In genomic region chr9:75072361-75072760, GRCm38 (mm10) we compare ENCODE assay signal across 9 mouse cellular contexts. TPM values are rescaled to one million over a fixed set of nuclear protein-coding genes. Genes with fewer than 3 reads are reported as not detected.
DNase-seq lines count a peak whose midpoint lies in the region; ATAC-seq and TF ChIP-seq lines count a peak whose summit lies in the region.
"Had no signal": no experiment of that assay in that cellular context is flagged by ENCODE, and none has a peak within 500 bp of the region (broad histone marks: within the 10 kb centered on the region; RNA-seq: fewer than 3 reads in every experiment).

No protein-coding gene starts in this region.

- intact Hi-C loops in heart, postnatal 10 days (cut with DNase I) = no loop called here
- intact Hi-C loops in left cerebral cortex, postnatal 25 days (cut with DNase I) = loop anchor here (5.0 kb wide), 2 partner anchors 60 to 190 kb away; no protein-coding TSS in a partner anchor

- 29% methylated on average over 3 of the region's 3 CpGs for WGBS in heart, embryonic 15.5 days
- WGBS in hindbrain, embryonic 12.5 days = 14% methylated on average over 3 of the region's 3 CpGs
- WGBS in midbrain, embryonic 11.5 days = 17% methylated on average over 3 of the region's 3 CpGs

- H3K4me3 ChIP-seq in heart, embryonic 15.5 days = peak overlapping the region; percentile 98
- H3K4me3 ChIP-seq in bone marrow macrophage, adult 2 months (ENCODE audit: insufficient read depth, low read length) = peak overlapping the region; percentile 85
- H3K4me3 ChIP-seq in hindbrain, embryonic 12.5 days = peak overlapping the region; percentile 86
- H3K4me3 ChIP-seq in midbrain, embryonic 11.5 days (ENCODE audit: low read depth, low read length) = peak overlapping the region; percentile 73

- H3K4me2 ChIP-seq in heart, embryonic 15.5 days = peak overlapping the region; percentile 97
- peak overlapping the region; percentile 72 for H3K4me2 ChIP-seq in hindbrain, embryonic 12.5 days (replicated peaks)
- H3K4me2 ChIP-seq in midbrain, embryonic 11.5 days = peak overlapping the region; percentile 77

- TF ChIP-seq CTCF in bone marrow macrophage, adult 2 months (IDR thresholded peaks at IDR 0.05; ENCODE audit: low read depth, low read length) = no peak

- H3K4me1 ChIP-seq in heart, embryonic 15.5 days (replicated peaks) = peaks cover 8% of the 10 kb centered on the region
- peaks cover 27% of the 10 kb centered on the region for H3K4me1 ChIP-seq in bone marrow macrophage, adult 2 months (ENCODE audit: control insufficient read depth, insufficient read depth, low read length)
- peaks cover 15% of the 10 kb centered on the region for H3K4me1 ChIP-seq in hindbrain, embryonic 12.5 days
- peaks cover 5% of the 10 kb centered on the region for H3K4me1 ChIP-seq in midbrain, embryonic 11.5 days (ENCODE audit: control insufficient read depth, insufficient read depth, low read length)

- no peak overlapping the region for H3K9ac ChIP-seq in heart, embryonic 15.5 days
- H3K9ac ChIP-seq in hindbrain, embryonic 12.5 days = peak overlapping the region; percentile 92
- H3K9ac ChIP-seq in midbrain, embryonic 11.5 days (ENCODE audit: low read length) = peak overlapping the region; percentile 92

- H3K36me3 ChIP-seq in heart, embryonic 15.5 days = no peaks in the 10 kb centered on the region
- no peaks in the 10 kb centered on the region for H3K36me3 ChIP-seq in hindbrain, embryonic 12.5 days
- H3K36me3 ChIP-seq in midbrain, embryonic 11.5 days (ENCODE audit: control insufficient read depth, insufficient read depth, low read length) = no peaks in the 10 kb centered on the region

- H3K9me3 ChIP-seq in heart, embryonic 15.5 days (replicated peaks) = no peaks in the 10 kb centered on the region
- H3K9me3 ChIP-seq in hindbrain, embryonic 12.5 days (replicated peaks) = no peaks in the 10 kb centered on the region
- no peaks in the 10 kb centered on the region for H3K9me3 ChIP-seq in midbrain, embryonic 11.5 days (ENCODE audit: control insufficient read depth, low read length)

- ATAC-seq in heart, embryonic 15.5 days (replicated peaks; ENCODE audit: insufficient number of reproducible peaks, insufficient read depth, low FRiP score, low read depth) = no peak
- ATAC-seq in hindbrain, embryonic 12.5 days (ENCODE audit: low FRiP score) = no peak
- ATAC-seq in midbrain, embryonic 11.5 days (ENCODE audit: low FRiP score) = no peak

- TF ChIP-seq POLR2A in bone marrow macrophage, adult 2 months (IDR thresholded peaks at IDR 0.05; ENCODE audit: borderline replicate concordance, low read depth, low read length) = no peak

- H3K27ac ChIP-seq in heart, embryonic 15.5 days = no peak overlapping the region
- H3K27ac ChIP-seq in bone marrow macrophage, adult 2 months (ENCODE audit: insufficient read depth, low read depth, low read length) = peak overlapping the region; percentile 94
- no peak overlapping the region for H3K27ac ChIP-seq in hindbrain, embryonic 12.5 days
- H3K27ac ChIP-seq in midbrain, embryonic 11.5 days (ENCODE audit: low read depth, low read length) = no peak overlapping the region

- no peak for DNase-seq in heart, postnatal 10 days
- DNase-seq in midbrain, embryonic 11.5 days (ENCODE audit: low spot score, missing footprints) = peak; percentile 90
- no peak for DNase-seq in gastrocnemius, postnatal 10 days
- DNase-seq in ovary, postnatal 36 days (ENCODE audit: low spot score) = no peak
- DNase-seq in left cerebral cortex, postnatal 25 days (ENCODE audit: low spot score in 2 of 2) = no peak
- DNase-seq: thymus, postnatal 4 days had no signal

- no peaks in the 10 kb centered on the region for H3K27me3 ChIP-seq in heart, embryonic 15.5 days
- no peaks in the 10 kb centered on the region for H3K27me3 ChIP-seq in hindbrain, embryonic 12.5 days
- H3K27me3 ChIP-seq in midbrain, embryonic 11.5 days (ENCODE audit: control insufficient read depth, insufficient read depth, low read length) = no peaks in the 10 kb centered on the region

RNA-seq across cellular contexts. Expression of gene Myo5a, which starts 1.5 kb away (rescaled TPM):
- 6.4 and 10.4 TPM in 2 replicates for polyA plus RNA-seq in heart, embryonic 15.5 days (2015; fragmentation: Nextera tagmentation; extraction: Ambion mirVana)
- 10 to 100 TPM; 18.1 to 18.4 TPM for total RNA-seq in heart, postnatal 10 days (2021)
- 230 and 234 TPM in 2 replicates for polyA plus RNA-seq in bone marrow macrophage, adult 2 months (2012; ENCODE audit: insufficient read depth, insufficient read length, missing spikeins)
- 40.9 and 44.5 TPM in 2 replicates for polyA plus RNA-seq in hindbrain, embryonic 12.5 days (2016; fragmentation: Nextera tagmentation; extraction: Ambion mirVana)
- 27.9 and 29.2 TPM in 2 replicates for polyA plus RNA-seq in midbrain, embryonic 11.5 days (2014; fragmentation: Nextera tagmentation; extraction: Ambion mirVana)
- total RNA-seq in gastrocnemius, postnatal 10 days (2021) = 10 to 100 TPM; 18.5 to 27.8 TPM
- total RNA-seq in left cerebral cortex, postnatal 25 days (2021) = 100 to 1,000 TPM; 289 to 293 TPM

RNA-seq across cellular contexts. Expression of gene Arpp19, which starts 34.9 kb away (rescaled TPM):
- 177 and 218 TPM in 2 replicates for polyA plus RNA-seq in heart, embryonic 15.5 days (2015; fragmentation: Nextera tagmentation; extraction: Ambion mirVana)
- 100 to 1,000 TPM; 157 to 163 TPM for total RNA-seq in heart, postnatal 10 days (2021)
- polyA plus RNA-seq in bone marrow macrophage, adult 2 months (2012; ENCODE audit: insufficient read depth, insufficient read length, missing spikeins) = 176 and 183 TPM in 2 replicates
- 280 and 291 TPM in 2 replicates for polyA plus RNA-seq in hindbrain, embryonic 12.5 days (2016; fragmentation: Nextera tagmentation; extraction: Ambion mirVana)
- polyA plus RNA-seq in midbrain, embryonic 11.5 days (2014; fragmentation: Nextera tagmentation; extraction: Ambion mirVana) = 353 and 371 TPM in 2 replicates
- 100 to 1,000 TPM; 147 to 150 TPM for total RNA-seq in gastrocnemius, postnatal 10 days (2021)
- total RNA-seq in left cerebral cortex, postnatal 25 days (2021) = 100 to 1,000 TPM; 471 to 494 TPM
